Mouse (Mus musculus) forebrain, postnatal 0 days (tissue): ENCODE measurements around the gene Gpr65. TPM values are rescaled to one million over a fixed set of nuclear protein-coding genes. Genes with fewer than 3 reads are reported as not detected.

Source experiments
- ATAC-seq: fragments of 200-750 bp; cut with Nextera tagmentation; 2 replicates; pipeline ENCODE4 v1.8.0; 2017; ENCODE audit warnings: mild to moderate bottlenecking, moderate library complexity
- DNase-seq: peaks from one replicate; pipeline ENCODE4 v3.0.0-alpha.2; 2015
- H3K27ac ChIP-seq: fragments of 300-500 bp; sonication (generic); 2 replicates; pipeline ENCODE4 v1.5.1; 2014; ENCODE audit warnings: low read depth, mild to moderate bottlenecking, antibody characterized with exemption, low read length, moderate library complexity, mixed read lengths
- H3K27me3 ChIP-seq: fragments of 300-500 bp; sonication (generic); 2 replicates; pipeline ENCODE4 v1.6.1; 2014; ENCODE audit warnings: mild to moderate bottlenecking, low read length, mixed read lengths; ENCODE audit not compliant: insufficient read depth
- H3K36me3 ChIP-seq: fragments of 300-500 bp; sonication (generic); 2 replicates; pipeline ENCODE4 v1.6.1; 2014; ENCODE audit warnings: mild to moderate bottlenecking, moderate library complexity; ENCODE audit not compliant: insufficient read depth
- H3K4me1 ChIP-seq: fragments of 300-500 bp; sonication (generic); 2 replicates; pipeline ENCODE4 v1.6.1; 2014; ENCODE audit warnings: antibody characterized with exemption; ENCODE audit not compliant: insufficient read depth
- H3K4me2 ChIP-seq: fragments of 300-500 bp; sonication (generic); 2 replicates; pipeline ENCODE4 v1.6.1; 2014; ENCODE audit warnings: low read depth, mild to moderate bottlenecking, moderate library complexity
- H3K4me3 ChIP-seq: fragments of 300-500 bp; sonication (generic); 2 replicates; pipeline ENCODE4 v1.5.1; 2014; ENCODE audit warnings: low read depth, low read length, mixed read lengths
- H3K9ac ChIP-seq: fragments of 300-500 bp; sonication (generic); 2 replicates; pipeline ENCODE4 v1.6.1; 2014; ENCODE audit warnings: mild to moderate bottlenecking
- H3K9me3 ChIP-seq: fragments of 300-500 bp; sonication (generic); 2 replicates; pipeline ENCODE4 v1.6.1; 2016; ENCODE audit warnings: low read length
- CTCF ChIP-seq: sonication (generic); IDR thresholded peaks from 2 replicates; pipeline ENCODE4 v1.5.1; 2016; ENCODE audit warnings: antibody characterized with exemption, control low read depth, low read depth
- WGBS: fragments of 180-500 bp; shearing (Covaris S2); extraction: QIAGEN DNeasy Blood & Tissue Kit; methylation state at CpG from one replicate; pipeline ENCODE4 v1.1.7; 2014; 5-methylcytosine and 5-hydroxymethylcytosine counted together
- polyA plus RNA-seq: library from polyadenylated mRNA; unstranded; fragments of >200 nt; fragmentation: Nextera tagmentation; extraction: Ambion mirVana; gene quantifications from 2 replicates; pipeline ENCODE4 v1.2.1, GENCODE M21; 2015
- total RNA-seq: library from RNA; depleted of rRNA; stranded (reverse); fragments of >200 nt; gene quantifications from 2 replicates; pipeline ENCODE4 v1.2.3, GENCODE M21; 2014

The Gpr65 gene
- total and polyA plus RNA-seq, 2 experiments from 2014 or later = 0.19 to 1.1 TPM

GRCm38 (mm10) chr12:98265697-98266096 is 2.7 kb upstream of the Gpr65 start:
- Histone ChIP-seq H3K4me3 (no peak overlapping the region), H3K4me2 (no peak overlapping the region), H3K27ac (no peak overlapping the region), H3K9ac (no peak overlapping the region), H3K9me3 (no peaks in the 10 kb centered on the region), H3K36me3 (no peaks in the 10 kb centered on the region), H3K27me3 (no peaks in the 10 kb centered on the region), H3K4me1 (no peaks in the 10 kb centered on the region)
- DNase-seq = no peak
- 83% methylated on average over 9 of the region's 9 CpGs for WGBS
- no peak for TF ChIP-seq CTCF
- no peak for ATAC-seq

- Histone ChIP-seq H3K36me3 (no peaks in the 10 kb centered on the region), H3K27ac (no peak overlapping the region), H3K4me2 (no peak overlapping the region), H3K9me3 (no peaks in the 10 kb centered on the region), H3K9ac (no peak overlapping the region), H3K4me3 (no peak overlapping the region), H3K4me1 (no peaks in the 10 kb centered on the region), H3K27me3 (no peaks in the 10 kb centered on the region)
- no peak for ATAC-seq
- DNase-seq = no peak
- no peak for TF ChIP-seq CTCF
- WGBS = 85% methylated on average over 17 of the region's 17 CpGs
Measured at GRCm38 (mm10) chr12:98269791-98270745, 1.6 kb downstream of the Gpr65 start.

- 60% methylated on average over 12 of the region's 12 CpGs for WGBS
- Histone ChIP-seq H3K27ac (no peak overlapping the region), H3K4me3 (no peak overlapping the region), H3K27me3 (no peaks in the 10 kb centered on the region), H3K36me3 (no peaks in the 10 kb centered on the region), H3K4me1 (no peaks in the 10 kb centered on the region), H3K4me2 (no peak overlapping the region), H3K9me3 (no peaks in the 10 kb centered on the region), H3K9ac (no peak overlapping the region)
- DNase-seq = no peak
- ATAC-seq = no peak
- no peak for TF ChIP-seq CTCF
Measured at GRCm38 (mm10) chr12:98270810-98271566, 2.6 kb downstream of the Gpr65 start.

- H3K9me3 ChIP-seq = no peaks in the 10 kb centered on the region
- ATAC-seq = no peak
- no peak for DNase-seq
- no peaks in the 10 kb centered on the region for H3K27me3 ChIP-seq
- H3K4me2 ChIP-seq = no peak overlapping the region
- 71% methylated on average over 7 of the region's 7 CpGs for WGBS
- no peaks in the 10 kb centered on the region for H3K36me3 ChIP-seq
- no peak overlapping the region for H3K27ac ChIP-seq
- no peak overlapping the region for H3K4me3 ChIP-seq
- no peak overlapping the region for H3K9ac ChIP-seq
- no peaks in the 10 kb centered on the region for H3K4me1 ChIP-seq
- no peak for TF ChIP-seq CTCF
Measured at GRCm38 (mm10) chr12:98272433-98272832, 4.0 kb downstream of the Gpr65 start.

GRCm38 (mm10) chr12:98280530-98280929 is 12.1 kb downstream of the Gpr65 start:
- H3K27ac ChIP-seq = no peak overlapping the region
- DNase-seq (peak; percentile 88), ATAC-seq (peak; percentile 74; the same call in 1 of the 2 replicates)
- H3K36me3 ChIP-seq = no peaks in the 10 kb centered on the region
- WGBS = 31% methylated on average over 5 of the region's 5 CpGs
- H3K9ac ChIP-seq = no peak overlapping the region
- H3K27me3 ChIP-seq = no peaks in the 10 kb centered on the region
- no peak overlapping the region for H3K4me3 ChIP-seq
- no peak overlapping the region for H3K4me2 ChIP-seq
- no peaks in the 10 kb centered on the region for H3K9me3 ChIP-seq
- TF ChIP-seq CTCF = peak; percentile 92
- no peaks in the 10 kb centered on the region for H3K4me1 ChIP-seq

- Histone ChIP-seq H3K27ac (no peak overlapping the region), H3K36me3 (no peaks in the 10 kb centered on the region), H3K4me3 (no peak overlapping the region), H3K4me1 (no peaks in the 10 kb centered on the region), H3K27me3 (no peaks in the 10 kb centered on the region), H3K9me3 (no peaks in the 10 kb centered on the region), H3K9ac (no peak overlapping the region), H3K4me2 (no peak overlapping the region)
- WGBS = 60% methylated on average over 8 of the region's 8 CpGs
- peak; percentile 8 for DNase-seq
- ATAC-seq = no peak
- TF ChIP-seq CTCF = no peak
Measured at GRCm38 (mm10) chr12:98280996-98281395, 12.6 kb downstream of the Gpr65 start.
